Comparison of ENCODE assay signal across 29 mouse cellular contexts in genomic region chr6:136433573-136433972, GRCm38 (mm10). TPM values are rescaled to one million over a fixed set of nuclear protein-coding genes. Genes with fewer than 3 reads are reported as not detected.
DNase-seq lines count a peak whose midpoint lies in the region; ATAC-seq and TF ChIP-seq lines count a peak whose summit lies in the region.
"Had no signal": no experiment of that assay in that cellular context is flagged by ENCODE, and none has a peak within 500 bp of the region (broad histone marks: within the 10 kb centered on the region; RNA-seq: fewer than 3 reads in every experiment).

No protein-coding gene starts in this region.

- H3K36me3 ChIP-seq in liver, adult 2 months (ENCODE audit: control insufficient read depth, insufficient read depth, low read length) = no peaks in the 10 kb centered on the region
- H3K36me3 ChIP-seq in liver, postnatal 0 days (replicated peaks; ENCODE audit: insufficient read depth, low read length) = no peaks in the 10 kb centered on the region
- H3K36me3 ChIP-seq: embryonic facial prominence, embryonic 10.5 days; embryonic facial prominence, embryonic 12.5 days; forebrain, embryonic 15.5 days; G1E had no signal

- no peaks in the 10 kb centered on the region for H3K27me3 ChIP-seq in liver, adult 2 months (ENCODE audit: control insufficient read depth, insufficient read depth, low read length)
- H3K27me3 ChIP-seq in liver, postnatal 0 days (ENCODE audit: insufficient read depth, low read length) = no peaks in the 10 kb centered on the region
- H3K27me3 ChIP-seq: CH12.LX; embryonic facial prominence, embryonic 12.5 days; forebrain, embryonic 13.5 days; forebrain, embryonic 15.5 days; Patski had no signal

- H3K9me3 ChIP-seq in liver, postnatal 0 days (ENCODE audit: low read length) = no peaks in the 10 kb centered on the region
- H3K9me3 ChIP-seq: embryonic facial prominence, embryonic 10.5 days; embryonic facial prominence, embryonic 12.5 days; forebrain, embryonic 13.5 days; forebrain, embryonic 15.5 days; G1E had no signal

- DNase-seq in liver, adult 2 months (ENCODE audit: extremely low read depth, low read depth, low spot score) = peak; percentile 24
- no peak for DNase-seq in liver, postnatal 0 days
- peak; percentile 46 for DNase-seq in 416B (ENCODE audit: low read depth)
- DNase-seq in adrenal gland, postnatal 25 days = no peak
- no peak for DNase-seq in layer of hippocampus, postnatal 36 days
- DNase-seq: adrenal gland, adult 8-10 months; adrenal gland, postnatal 14 days; B cell, adult 2 months; cerebellum, adult 11 months; cerebellum, adult 2 months; cerebellum, adult 9-10 months; cerebellum, postnatal 10 days; cerebellum, postnatal 25 days; forebrain, postnatal 0 days had no signal

- 35% methylated on average over 6 of the region's 6 CpGs for WGBS in liver, adult 2 months
- WGBS in liver, postnatal 0 days (ENCODE audit: insufficient replicate concordance) = 76% methylated on average over 6 of the region's 6 CpGs

- ATAC-seq in liver, postnatal 0 days = no peak
- peak; percentile 78 for ATAC-seq in granulocyte monocyte progenitor cell, adult 5-6 weeks (replicated peaks; ENCODE audit: poor library complexity, severe bottlenecking)
- peak; percentile 50 for ATAC-seq in megakaryocyte progenitor cell, adult 5-6 weeks (replicated peaks; ENCODE audit: poor library complexity)
- ATAC-seq: activated CD4-positive, CD25-positive, alpha-beta regulatory T cell, adult 4 months; CD4-positive, CD25-positive, alpha-beta regulatory T cell, adult 4 months; forebrain, embryonic 13.5 days; forebrain, embryonic 15.5 days; forebrain, postnatal 0 days; Patski had no signal

- no peaks in the 10 kb centered on the region for H3K79me2 ChIP-seq in liver, adult 2 months (ENCODE audit: control insufficient read depth, insufficient read depth, low read length)

- no peak for TF ChIP-seq POLR2A in liver, adult 2 months (IDR thresholded peaks at IDR 0.05; ENCODE audit: extremely low read depth, insufficient read depth, low read length)

- H3K4me3 ChIP-seq in liver, adult 2 months (ENCODE audit: insufficient read depth, low read depth, low read length) = no peak overlapping the region
- no peak overlapping the region for H3K4me3 ChIP-seq in liver, postnatal 0 days (ENCODE audit: low read depth, low read length)
- H3K4me3 ChIP-seq: embryonic facial prominence, embryonic 10.5 days; embryonic facial prominence, embryonic 12.5 days; forebrain, embryonic 13.5 days; forebrain, embryonic 15.5 days had no signal

- no peak overlapping the region for H3K9ac ChIP-seq in liver, adult 2 months (ENCODE audit: low read depth, low read length)
- H3K9ac ChIP-seq in liver, postnatal 0 days (replicated peaks) = no peak overlapping the region
- H3K9ac ChIP-seq: embryonic facial prominence, embryonic 12.5 days; forebrain, embryonic 13.5 days; forebrain, embryonic 15.5 days; forebrain, postnatal 0 days had no signal

- no peak overlapping the region for H3K4me2 ChIP-seq in liver, postnatal 0 days (ENCODE audit: low read depth, low read length)
- H3K4me2 ChIP-seq: embryonic facial prominence, embryonic 12.5 days; forebrain, embryonic 13.5 days; forebrain, embryonic 15.5 days had no signal

- no peak overlapping the region for H3K27ac ChIP-seq in liver, adult 2 months (replicated peaks; ENCODE audit: insufficient read depth, low read depth, low read length)
- no peak overlapping the region for H3K27ac ChIP-seq in liver, postnatal 0 days (ENCODE audit: low read depth)
- H3K27ac ChIP-seq: embryonic facial prominence, embryonic 10.5 days; embryonic facial prominence, embryonic 12.5 days; forebrain, embryonic 13.5 days; forebrain, embryonic 15.5 days had no signal

- H3K4me1 ChIP-seq in liver, adult 2 months (ENCODE audit: control insufficient read depth, insufficient read depth, low read length) = peaks cover 2% of the 10 kb centered on the region
- H3K4me1 ChIP-seq in liver, postnatal 0 days (ENCODE audit: insufficient read depth) = no peaks in the 10 kb centered on the region
- H3K4me1 ChIP-seq: embryonic facial prominence, embryonic 12.5 days had no signal

- no peak for TF ChIP-seq EP300 in liver, postnatal 0 days (IDR thresholded peaks at IDR 0.05; ENCODE audit: low read depth)

- TF ChIP-seq CTCF in liver, adult 2 months (IDR thresholded peaks at IDR 0.05; ENCODE audit: low read depth, low read length) = no peak
- no peak for TF ChIP-seq CTCF in liver, postnatal 0 days (IDR thresholded peaks at IDR 0.05; ENCODE audit: low read depth)

RNA-seq across cellular contexts. Expression of gene E330021D16Rik, which starts 18.2 kb away (rescaled TPM):
- total RNA-seq in liver, adult 2 months (2014; rRNA removed) = not detected in 2 replicates
- polyA plus RNA-seq in liver, adult 2 months (2012; rRNA removed) = 0.07 TPM in 1 of 2 replicates, not detected in the other
- 0.47 and 0.67 TPM in 2 replicates for polyA plus RNA-seq in liver, postnatal 0 days (2015; fragmentation: Nextera tagmentation; extraction: Ambion mirVana)
- total RNA-seq in granulocyte monocyte progenitor cell, adult 5-6 weeks (2014; fragmentation: Nextera tagmentation) = not detected in 2 replicates
- total RNA-seq in granulocyte monocyte progenitor cell, adult 5-6 weeks (2017) = not detected in 2 replicates
- not detected in 2 replicates for total RNA-seq in megakaryocyte progenitor cell, adult 5-6 weeks (2015)
- not detected in 2 replicates for total RNA-seq in megakaryocyte progenitor cell, adult 5-6 weeks (2017)
- not detected in 2 replicates for total RNA-seq in adrenal gland, postnatal 25 days (2021)
- not detected for total RNA-seq in layer of hippocampus, postnatal 36 days (2021)
- total RNA-seq: adrenal gland, adult 18-20 months; adrenal gland, adult 8-10 months; adrenal gland, postnatal 14 days; CH12.LX had no signal
- polyA plus RNA-seq: brain, embryonic 14.5 days; cerebellum, adult 2 months; cortical plate, adult 2 months; embryonic facial prominence, embryonic 12.5 days; forebrain, embryonic 11.5 days; forebrain, embryonic 13.5 days; forebrain, embryonic 15.5 days; forebrain, postnatal 0 days; G1E; Patski had no signal

Comparison
In these comparisons a context has a peak if more than half of its experiments do, and no peak if none do; other contexts are left out.
1. DNase-seq: peak in liver, adult 2 months (single experiment) and 416B (single experiment); none in liver, postnatal 0 days (single experiment), adrenal gland, postnatal 25 days (single experiment) and layer of hippocampus, postnatal 36 days (0 of 2).